Mouse (Mus musculus): ENCODE measurements around the gene Gm11009. TPM values are rescaled to one million over a fixed set of nuclear protein-coding genes. Genes with fewer than 3 reads are reported as not detected.
"Not testable (repeated sequence)": the region's sequence is repeated elsewhere in the genome, so short reads cannot be mapped to it uniquely, and the experiment has no call there.

The Gm11009 gene
- total RNA-seq (2015; ENCODE audit: low replicate concordance) (not detected in 2 replicates), total RNA-seq (2017; ENCODE audit: low replicate concordance) (not detected in 2 replicates)

GRCm38 (mm10) chr2:176319394-176319793 lies at the start of gene Gm11009:
Gm11009 (minus strand) TSS chr2:176319494.
- ATAC-seq (replicated peaks; ENCODE audit: low FRiP score, poor library complexity, severe bottlenecking) = not testable (repeated sequence)

Other genes starting within 250 kb of the Gm11009 start
- gene Gm2004, start 169.7 kb downstream of the Gm11009 start, total RNA-seq (2015; ENCODE audit: low replicate concordance) = not detected in 2 replicates
- gene Gm2004, start 169.7 kb downstream of the Gm11009 start, total RNA-seq (2017; ENCODE audit: low replicate concordance) = 0.23 TPM in 1 of 2 replicates, not detected in the other
- 2.1 and 22.0 TPM in 2 replicates for gene 2210418O10Rik, start 92.9 kb downstream of the Gm11009 start, total RNA-seq (2015; ENCODE audit: low replicate concordance)
- 1.3 and 3.0 TPM in 2 replicates for gene 2210418O10Rik, start 92.9 kb downstream of the Gm11009 start, total RNA-seq (2017; ENCODE audit: low replicate concordance)
- not detected in 2 replicates for gene Gm14435, start 104.1 kb upstream of the Gm11009 start, total RNA-seq (2015; ENCODE audit: low replicate concordance)
- not detected in 2 replicates for gene Gm14435, start 104.1 kb upstream of the Gm11009 start, total RNA-seq (2017; ENCODE audit: low replicate concordance)
- gene Gm14434, start 167.3 kb upstream of the Gm11009 start, total RNA-seq (2015; ENCODE audit: low replicate concordance) = 6.7 TPM in 1 of 2 replicates, not detected in the other
- gene Gm14434, start 167.3 kb upstream of the Gm11009 start, total RNA-seq (2017; ENCODE audit: low replicate concordance) = 5.9 TPM in 1 of 2 replicates, not detected in the other
- 4.6 TPM in 1 of 2 replicates, not detected in the other for gene Zfp967, start 201.6 kb upstream of the Gm11009 start, total RNA-seq (2015; ENCODE audit: low replicate concordance)
- gene Zfp967, start 201.6 kb upstream of the Gm11009 start, total RNA-seq (2017; ENCODE audit: low replicate concordance) = not detected in 2 replicates